Mouse (Mus musculus) ES-Bruce4 (cell line): ENCODE measurements around the gene Bhlhe41. TPM values are rescaled to one million over a fixed set of nuclear protein-coding genes. Genes with fewer than 3 reads are reported as not detected.

Experiments
- H3K27ac ChIP-seq: 2 replicates; pipeline ENCODE4 v1.5.1; 2012; ENCODE audit warnings: low read length, inconsistent platforms; ENCODE audit not compliant: insufficient read depth
- H3K27me3 ChIP-seq: 2 replicates; pipeline ENCODE4 v1.6.1; 2012; ENCODE audit warnings: mild to moderate bottlenecking, low read length, inconsistent platforms; ENCODE audit not compliant: control insufficient read depth, poor library complexity, insufficient read depth, severe bottlenecking
- H3K36me3 ChIP-seq: 2 replicates; pipeline ENCODE4 v1.6.1; 2012; ENCODE audit warnings: inconsistent platforms, mild to moderate bottlenecking, low read length, moderate library complexity; ENCODE audit not compliant: control insufficient read depth, poor library complexity, insufficient read depth, severe bottlenecking
- H3K4me1 ChIP-seq: one replicate; pipeline ENCODE4 v1.8.1; 2011; ENCODE audit warnings: low read length; ENCODE audit not compliant: control insufficient read depth, insufficient read depth
- H3K4me3 ChIP-seq: 2 replicates; pipeline ENCODE4 v1.5.1; 2011; ENCODE audit warnings: low read depth, mild to moderate bottlenecking, low read length
- H3K9ac ChIP-seq: 2 replicates; pipeline ENCODE4 v1.6.1; 2012; ENCODE audit warnings: low read depth, mild to moderate bottlenecking, inconsistent platforms; ENCODE audit not compliant: poor library complexity, severe bottlenecking
- H3K9me3 ChIP-seq: replicated peaks from 2 replicates; pipeline ENCODE4 v1.6.1; 2012; ENCODE audit warnings: mild to moderate bottlenecking, low read length, inconsistent platforms; ENCODE audit not compliant: control insufficient read depth, poor library complexity, insufficient read depth, severe bottlenecking
- CTCF ChIP-seq: IDR thresholded peaks from one replicate; pipeline ENCODE4 v1.8.1; 2011; ENCODE audit warnings: low read depth, low read length
- EP300 ChIP-seq: IDR thresholded peaks from 2 replicates; pipeline ENCODE4 v1.6.1; 2011; ENCODE audit warnings: low read depth, low read length; ENCODE audit not compliant: insufficient read depth
- POLR2A ChIP-seq: IDR thresholded peaks from one replicate; pipeline ENCODE4 v1.8.1; 2011; ENCODE audit warnings: low read length; ENCODE audit not compliant: insufficient read depth
- polyA plus RNA-seq: library from polyadenylated mRNA; stranded (reverse); fragments of >200 nt; gene quantifications from 2 replicates; pipeline ENCODE4 v1.2.4, GENCODE M21; 2011; ENCODE audit warnings: low read depth; ENCODE audit not compliant: missing spikeins, insufficient read depth, insufficient read length

The Bhlhe41 gene
- polyA plus RNA-seq, 1 experiment = 5.3 TPM

DNA sequence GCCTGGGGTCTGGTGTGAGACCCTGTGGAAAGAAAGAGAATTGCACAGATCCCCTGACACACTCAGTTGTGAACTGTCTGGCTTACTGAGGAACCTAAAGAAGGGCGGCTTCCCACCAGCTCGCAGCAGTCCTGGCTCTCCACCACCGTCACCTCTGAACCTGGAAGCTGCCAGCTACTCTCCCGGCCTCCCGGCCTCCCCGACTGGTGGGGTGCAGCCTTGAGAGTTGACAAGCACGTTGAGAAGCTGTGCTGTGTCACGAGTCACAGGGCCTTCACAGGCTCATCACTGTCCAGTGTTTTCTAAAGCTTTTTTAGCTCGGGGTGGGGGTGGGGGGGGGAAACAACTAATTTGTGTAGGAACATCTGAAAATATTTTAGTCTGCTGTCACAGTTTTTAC is 46.2 kb downstream of the Bhlhe41 start:
- Histone ChIP-seq H3K9ac (no peak overlapping the region), H3K27ac (no peak overlapping the region), H3K4me1 (no peaks in the 10 kb centered on the region), H3K36me3 (no peaks in the 10 kb centered on the region), H3K9me3 (no peaks in the 10 kb centered on the region), H3K4me3 (no peak overlapping the region), H3K27me3 (no peaks in the 10 kb centered on the region)
- TF ChIP-seq EP300 (no peak), CTCF (no peak), POLR2A (no peak)

DNA sequence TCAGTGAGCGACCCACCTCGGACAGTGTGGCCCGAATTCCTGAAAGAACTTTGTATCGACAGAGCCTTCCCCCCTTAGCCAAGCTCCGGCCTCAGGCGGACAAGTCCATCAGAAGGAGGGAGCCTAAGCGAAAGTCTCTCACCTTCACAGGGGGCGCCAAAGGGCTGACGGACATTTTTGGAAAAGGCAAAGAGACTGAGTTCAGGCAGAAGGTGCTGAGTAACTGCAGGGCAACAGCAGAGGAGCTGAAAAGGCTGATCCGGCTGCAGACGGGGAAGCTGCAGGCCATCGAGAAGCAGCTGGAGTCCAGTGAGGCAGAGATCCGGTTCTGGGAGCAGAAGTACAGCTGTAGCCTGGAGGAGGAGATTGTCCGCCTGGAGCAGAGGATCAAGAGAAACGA is 50.2 kb downstream of the Bhlhe41 start:
- 0 out of 2 replicates have a peak overlapping the region, but pooled peaks have one; percentile 17 for H3K4me3 ChIP-seq
- H3K27me3 ChIP-seq = no peaks in the 10 kb centered on the region
- no peaks in the 10 kb centered on the region for H3K36me3 ChIP-seq
- TF ChIP-seq CTCF (peak; percentile 35), POLR2A (no peak), EP300 (no peak)
- no peaks in the 10 kb centered on the region for H3K4me1 ChIP-seq
- H3K9ac ChIP-seq = no peak overlapping the region
- no peak overlapping the region for H3K27ac ChIP-seq
- H3K9me3 ChIP-seq = no peaks in the 10 kb centered on the region

DNA sequence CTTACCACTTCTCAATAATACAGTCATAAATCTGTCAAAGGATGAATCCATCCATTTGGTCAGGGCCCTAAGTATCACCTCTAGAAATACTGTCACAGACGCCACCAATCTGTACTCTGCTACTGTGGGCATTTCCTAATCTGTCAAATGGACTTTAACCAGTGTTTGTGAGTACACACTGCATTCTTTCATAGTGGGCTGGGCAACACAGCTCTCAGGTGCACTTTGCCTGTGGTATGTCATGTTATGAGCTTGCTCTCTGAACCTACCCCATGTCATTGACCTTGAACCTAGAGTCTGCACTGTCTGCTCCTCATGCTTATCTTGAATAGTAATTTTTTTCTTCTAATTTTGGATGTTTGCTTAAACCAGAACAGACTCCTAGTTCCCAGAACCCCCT is 54.2 kb downstream of the Bhlhe41 start:
- TF ChIP-seq POLR2A (no peak), EP300 (no peak), CTCF (no peak)

GRCm38 (mm10) chr6:145810015-145810414 is 55.3 kb downstream of the Bhlhe41 start:
- Histone ChIP-seq H3K4me1 (no peaks in the 10 kb centered on the region), H3K9ac (no peak overlapping the region), H3K36me3 (no peaks in the 10 kb centered on the region), H3K4me3 (no peak overlapping the region), H3K9me3 (no peaks in the 10 kb centered on the region), H3K27ac (no peak overlapping the region), H3K27me3 (no peaks in the 10 kb centered on the region)
- no peak for TF ChIP-seq CTCF
- no peak for TF ChIP-seq EP300
- no peak for TF ChIP-seq POLR2A

More for the DNA sequence above, 54.2 kb downstream of the Bhlhe41 start:
- H3K4me1 ChIP-seq = no peaks in the 10 kb centered on the region
- no peak overlapping the region for H3K27ac ChIP-seq
- no peaks in the 10 kb centered on the region for H3K27me3 ChIP-seq
- H3K4me3 ChIP-seq = no peak overlapping the region
- H3K9me3 ChIP-seq = no peaks in the 10 kb centered on the region
- H3K9ac ChIP-seq = no peak overlapping the region
- no peaks in the 10 kb centered on the region for H3K36me3 ChIP-seq

DNA sequence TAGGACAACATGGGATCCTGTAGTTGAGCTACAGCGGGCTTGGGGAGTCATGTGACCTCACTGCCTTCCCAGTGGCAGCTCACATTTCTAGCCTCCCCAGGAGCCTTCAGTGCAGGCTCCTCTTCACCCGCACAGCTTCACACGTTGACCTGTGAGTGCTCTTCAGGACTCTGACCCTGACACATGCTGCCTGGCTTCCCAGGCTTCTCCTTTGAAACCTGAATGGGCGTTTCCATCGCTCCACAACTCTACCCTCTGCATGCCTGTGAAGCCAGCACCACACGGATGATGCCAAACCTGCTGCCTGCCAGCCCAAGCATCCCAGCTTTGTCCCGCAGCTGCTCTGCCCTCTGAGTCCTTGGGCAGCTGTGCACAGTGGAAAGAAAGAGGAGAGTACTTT is 55.8 kb downstream of the Bhlhe41 start:
- no peak overlapping the region for H3K4me3 ChIP-seq
- TF ChIP-seq EP300 (no peak), POLR2A (no peak)
- no peaks in the 10 kb centered on the region for H3K36me3 ChIP-seq
- H3K27me3 ChIP-seq = no peaks in the 10 kb centered on the region
- no peaks in the 10 kb centered on the region for H3K4me1 ChIP-seq
- H3K9me3 ChIP-seq = no peaks in the 10 kb centered on the region
- no peak overlapping the region for H3K27ac ChIP-seq
- no peak overlapping the region for H3K9ac ChIP-seq

Other genes with a start within 250 kb of the Bhlhe41 start
- 0.55 TPM in 1 of 2 replicates, not detected in the other for gene Tuba3b, start 249.8 kb downstream of the Bhlhe41 start, polyA plus RNA-seq
- gene Rassf8, start 118.8 kb downstream of the Bhlhe41 start, polyA plus RNA-seq = 13.8 and 20.8 TPM in 2 replicates
- 0.34 TPM in 1 of 2 replicates, not detected in the other for gene Sspn, start 66.1 kb upstream of the Bhlhe41 start, polyA plus RNA-seq